Mouse (Mus musculus): ENCODE measurements around the gene Itgal.

DNA sequence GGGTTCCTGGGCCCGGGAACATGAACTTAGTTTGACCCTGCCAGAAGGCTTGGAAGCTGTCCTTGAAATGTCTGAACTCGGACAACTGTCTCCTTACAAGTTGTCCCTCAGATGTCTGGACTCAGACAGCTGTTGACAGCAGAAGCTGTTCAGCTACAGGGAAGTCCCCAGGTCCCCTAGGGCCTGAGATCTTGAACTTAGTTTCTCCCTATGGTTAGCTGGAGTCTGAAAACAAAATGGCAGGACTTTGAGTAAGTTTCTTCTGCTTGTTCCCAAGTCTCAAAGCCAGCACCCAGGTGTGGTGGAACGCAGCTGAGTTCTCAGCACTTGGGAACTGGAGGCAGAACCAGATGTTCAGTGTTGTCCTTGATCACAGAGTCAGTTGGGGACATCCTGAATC is 16.0 kb upstream of the Itgal start:
- TF ChIP-seq POLR2A (IDR thresholded peaks at IDR 0.05; ENCODE audit: low read depth, low read length) = no peak
- TF ChIP-seq CTCF (conservative IDR thresholded peaks at IDR 0.05; ENCODE audit: insufficient read depth, insufficient read length, low read depth, low read length) = no peak

Measured in kidney, adult 2 months (tissue).